Mouse (Mus musculus): Measurements from ENCODE around the gene Cap1.
"Not testable (repeated sequence)": the region's sequence is repeated elsewhere in the genome, so short reads cannot be mapped to it uniquely, and the experiment has no call there.

The Cap1 gene

GRCm38 (mm10) chr4:122837994-122838393, 47.9 kb downstream of the Cap1 start:
- no peak for DNase-seq (ENCODE audit: low spot score in 2 of 2)

GRCm38 (mm10) chr4:122837180-122837730, 48.6 kb downstream of the Cap1 start:
- DNase-seq (ENCODE audit: low spot score in 2 of 2) = no peak

- DNase-seq (ENCODE audit: low spot score in 2 of 2) = no peak
These were observed 49.5 kb downstream of the Cap1 start for GRCm38 (mm10) chr4:122836403-122836775.

GRCm38 (mm10) chr4:122835530-122836402, 50.1 kb downstream of the Cap1 start, which contains the start of gene Ppt1:
Gene Ppt1, plus strand, starts transcription at chr4:122836242.
- peak; percentile 77 to 86 for DNase-seq (ENCODE audit: low spot score in 2 of 2)

GRCm38 (mm10) chr4:122831888-122832287, 54.0 kb downstream of the Cap1 start:
- DNase-seq (ENCODE audit: low spot score in 2 of 2) = no peak

GRCm38 (mm10) chr4:122829339-122829738, 56.5 kb downstream of the Cap1 start:
- DNase-seq (ENCODE audit: low spot score in 2 of 2) = no peak

- no peak for DNase-seq (ENCODE audit: low spot score in 2 of 2)
These were observed 58.2 kb downstream of the Cap1 start for GRCm38 (mm10) chr4:122827651-122828050.

- not testable (repeated sequence) for DNase-seq (ENCODE audit: low spot score in 2 of 2)
These were observed 64.9 kb downstream of the Cap1 start for GRCm38 (mm10) chr4:122820941-122821340.

- no peak for DNase-seq (ENCODE audit: low spot score in 2 of 2)
These were observed 69.7 kb downstream of the Cap1 start for GRCm38 (mm10) chr4:122816202-122816601.

- no peak for DNase-seq (ENCODE audit: low spot score in 2 of 2)
These were observed 74.0 kb downstream of the Cap1 start for GRCm38 (mm10) chr4:122811824-122812223.

- DNase-seq (ENCODE audit: low spot score in 2 of 2) = no peak
These were observed 74.7 kb downstream of the Cap1 start for GRCm38 (mm10) chr4:122811180-122811579.
